Mouse (Mus musculus) CD4-positive helper T cell, adult 2 months (primary cell): ENCODE data around the gene Copg2.
"Not testable (repeated sequence)": the region's sequence is repeated elsewhere in the genome, so short reads cannot be mapped to it uniquely, and the experiment has no call there.

Experiments
- DNase-seq: peaks from one replicate; pipeline ENCODE4 v3.0.0-alpha.2; 2012; ENCODE audit warnings: low read depth, missing footprints, low spot score

Gene Copg2

DNA sequence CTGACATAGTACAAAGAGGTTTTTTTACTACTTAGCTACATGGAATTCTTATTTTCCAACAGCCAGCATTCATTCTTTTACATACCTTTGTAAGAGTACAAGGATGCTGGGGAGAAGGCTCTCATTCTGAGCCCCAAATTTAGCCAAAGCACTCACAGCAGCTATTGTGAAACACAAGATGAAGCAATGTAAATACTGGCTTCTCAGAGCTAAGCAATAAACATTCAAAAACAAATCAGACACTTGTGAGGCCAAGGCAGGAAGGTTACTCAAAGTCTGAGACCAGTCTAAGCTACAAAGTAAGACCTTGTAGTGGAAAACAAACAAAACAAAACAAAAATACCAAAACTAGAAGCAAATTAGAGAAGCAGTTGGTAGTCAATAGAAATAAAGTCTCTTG is 83.0 kb downstream of the Copg2 start:
- DNase-seq = no peak

DNA sequence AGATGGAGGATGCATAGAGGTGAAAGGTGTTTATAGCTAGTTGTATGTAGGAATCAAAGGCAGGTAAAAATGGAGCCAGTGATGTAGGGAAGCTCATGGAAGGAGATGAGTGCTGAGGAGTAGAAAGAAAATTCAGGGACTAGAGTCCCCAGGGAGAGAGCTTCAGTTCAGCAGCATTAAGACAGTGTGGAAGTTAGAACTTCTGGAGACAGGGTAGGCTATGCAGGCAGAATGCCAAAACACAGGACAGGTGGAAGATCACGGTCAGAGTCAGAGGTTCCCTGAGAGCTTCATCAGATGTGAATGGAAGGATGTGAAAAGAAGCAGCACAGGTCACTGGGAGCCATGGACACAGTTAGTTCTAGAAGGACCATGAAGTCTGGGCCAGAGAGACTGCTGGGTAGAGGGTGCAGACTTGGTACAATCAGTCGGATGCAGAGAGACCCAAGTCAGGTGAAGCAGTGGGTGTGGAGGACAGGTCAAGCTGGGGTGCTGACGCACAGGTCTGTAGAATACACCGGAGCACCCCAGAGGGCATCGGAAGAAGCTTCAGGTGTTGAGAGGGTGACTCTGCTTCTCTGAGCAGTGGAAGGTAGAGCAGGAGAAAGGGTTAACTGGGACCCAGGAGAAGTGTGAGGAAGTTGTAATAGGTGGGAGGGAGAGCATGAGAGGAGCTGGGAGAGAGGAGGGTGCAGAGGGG is 91.4 kb downstream of the Copg2 start:
- DNase-seq = no peak

DNA sequence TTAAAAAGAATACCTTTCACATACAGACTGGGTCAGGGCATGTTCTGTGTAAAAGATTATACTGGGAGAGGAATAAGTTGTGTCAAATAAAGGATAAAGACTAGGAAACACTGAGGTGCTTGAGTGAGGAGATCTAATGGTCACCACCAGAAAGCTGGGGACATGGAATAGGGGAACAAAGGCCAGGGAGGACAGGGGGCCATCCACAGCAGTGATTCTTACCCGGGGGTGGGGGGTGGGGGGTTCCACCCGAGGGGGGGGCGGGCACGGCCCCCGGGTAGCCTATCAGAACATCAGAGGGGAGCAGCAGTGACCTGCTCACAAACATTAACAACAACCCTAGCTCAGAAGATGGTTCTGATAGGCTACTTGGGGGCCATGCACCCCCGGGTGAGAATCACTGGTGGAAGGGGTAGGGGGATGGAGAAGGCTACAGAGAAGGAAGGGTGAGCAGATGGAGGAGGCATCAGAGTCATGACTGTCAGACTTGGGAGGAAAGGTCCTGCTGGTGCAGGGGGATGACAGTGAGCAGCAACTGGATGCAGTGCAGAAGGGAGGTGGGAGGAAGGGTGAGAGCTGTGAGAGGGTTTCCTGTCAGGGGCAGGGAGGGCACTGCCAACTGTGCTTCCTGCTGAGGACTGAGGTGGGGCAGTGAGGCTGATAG is 92.1 kb downstream of the Copg2 start:
- DNase-seq = peak; percentile 55

DNA sequence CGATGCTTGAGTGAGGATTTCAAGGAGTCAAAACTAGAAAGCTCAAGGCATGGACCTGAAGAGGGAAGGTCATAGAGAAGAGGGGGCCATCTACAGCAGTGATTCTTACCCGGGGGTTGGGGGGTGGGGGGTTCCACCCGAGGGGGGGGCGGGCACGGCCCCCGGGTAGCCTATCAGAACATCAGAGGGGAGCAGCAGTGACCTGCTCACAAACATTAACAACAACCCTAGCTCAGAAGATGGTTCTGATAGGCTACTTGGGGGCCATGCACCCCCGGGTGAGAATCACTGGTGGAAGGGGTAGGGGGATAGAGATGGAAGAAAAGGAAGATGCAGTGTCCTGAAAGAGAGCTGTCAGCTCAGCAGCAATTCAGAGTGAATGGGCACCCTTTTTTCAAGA is 93.7 kb downstream of the Copg2 start:
- not testable (repeated sequence) for DNase-seq

DNA sequence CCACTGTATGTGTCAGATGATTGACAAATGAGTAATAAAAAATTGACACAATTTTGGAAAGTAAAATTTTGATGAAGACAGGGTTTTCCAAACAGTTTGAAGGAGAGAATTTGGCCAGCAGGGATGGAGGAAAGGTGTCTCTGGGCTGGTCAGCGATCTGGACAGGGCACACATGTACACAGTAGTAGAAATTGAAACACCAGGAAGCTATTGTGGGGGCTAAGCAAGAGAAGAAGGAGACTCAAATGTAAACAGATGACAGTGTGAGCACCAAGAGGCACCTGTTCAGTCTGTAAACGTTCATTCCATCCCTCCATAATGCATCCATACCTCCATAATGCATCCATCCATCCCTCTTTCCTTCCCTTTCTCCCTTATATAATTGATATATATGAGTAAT is 145.4 kb downstream of the Copg2 start:
- DNase-seq = no peak

DNA sequence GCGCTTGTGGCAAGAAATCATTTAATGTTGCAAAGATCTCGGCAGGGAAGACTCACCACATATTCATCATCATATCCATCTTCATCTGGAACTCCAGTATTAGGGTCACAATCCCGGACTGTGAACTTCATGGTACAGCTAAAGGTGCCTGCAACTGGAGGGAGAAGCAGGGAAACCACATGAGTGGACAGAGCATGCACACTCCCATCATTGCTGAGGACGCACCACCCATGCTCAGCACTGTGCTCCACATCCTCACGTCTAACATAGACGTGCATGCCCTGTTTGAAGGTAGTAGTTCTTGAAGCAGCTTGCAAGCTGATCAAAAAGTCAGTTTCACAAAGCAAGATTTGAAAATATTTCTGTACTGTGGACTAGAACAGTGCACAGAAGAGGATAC is 146.1 kb downstream of the Copg2 start:
- DNase-seq = no peak

DNA sequence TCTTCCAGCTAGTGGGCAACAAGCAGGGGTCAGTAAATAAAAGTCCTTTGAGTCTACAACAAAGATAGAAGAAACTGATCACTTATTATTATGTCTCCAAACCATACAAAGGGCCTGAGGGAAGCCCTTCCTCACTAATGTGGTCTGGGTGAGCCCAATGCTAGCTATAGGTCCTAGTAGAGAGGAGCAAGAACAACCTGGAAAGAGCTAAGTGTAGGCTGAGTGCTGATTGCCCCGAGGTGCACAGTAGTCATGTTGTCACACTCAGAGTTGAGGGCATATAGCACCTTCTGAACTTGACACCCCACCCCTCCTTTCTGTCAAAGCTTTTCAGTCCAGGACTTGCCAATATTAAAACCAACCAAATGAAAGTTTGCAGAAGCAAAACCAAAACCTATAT is 146.7 kb downstream of the Copg2 start:
- DNase-seq = no peak

DNA sequence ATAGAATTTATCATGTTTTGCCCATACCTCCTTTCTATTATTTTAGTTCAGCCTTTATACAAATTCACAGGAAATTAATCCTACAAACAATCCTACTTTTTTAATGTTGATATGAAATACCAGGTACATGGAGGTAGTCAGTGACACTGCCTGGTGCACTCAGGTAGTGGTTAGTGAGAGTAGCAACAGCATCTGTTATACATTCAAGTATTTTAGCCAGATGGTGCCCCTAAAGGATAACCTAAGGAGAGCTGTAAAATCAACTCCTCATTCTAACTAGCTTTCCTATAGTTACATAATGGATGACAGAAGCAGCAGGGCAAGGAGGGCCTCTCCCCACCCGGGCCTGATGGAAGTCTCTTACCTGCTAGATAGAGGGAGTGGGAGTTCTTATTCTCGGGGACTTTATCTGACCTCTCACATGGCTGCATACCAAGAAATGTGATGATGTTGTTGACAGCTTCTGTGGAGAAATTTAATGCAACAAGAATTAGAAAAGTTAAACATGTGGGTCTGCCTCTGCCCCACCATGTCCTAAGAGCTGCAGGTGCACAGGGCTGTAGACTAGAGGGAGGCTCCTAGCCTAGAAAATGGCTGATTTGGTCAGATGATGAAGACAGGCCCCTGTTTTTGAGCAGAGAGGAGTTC is 147.4 kb downstream of the Copg2 start:
- no peak for DNase-seq

DNA sequence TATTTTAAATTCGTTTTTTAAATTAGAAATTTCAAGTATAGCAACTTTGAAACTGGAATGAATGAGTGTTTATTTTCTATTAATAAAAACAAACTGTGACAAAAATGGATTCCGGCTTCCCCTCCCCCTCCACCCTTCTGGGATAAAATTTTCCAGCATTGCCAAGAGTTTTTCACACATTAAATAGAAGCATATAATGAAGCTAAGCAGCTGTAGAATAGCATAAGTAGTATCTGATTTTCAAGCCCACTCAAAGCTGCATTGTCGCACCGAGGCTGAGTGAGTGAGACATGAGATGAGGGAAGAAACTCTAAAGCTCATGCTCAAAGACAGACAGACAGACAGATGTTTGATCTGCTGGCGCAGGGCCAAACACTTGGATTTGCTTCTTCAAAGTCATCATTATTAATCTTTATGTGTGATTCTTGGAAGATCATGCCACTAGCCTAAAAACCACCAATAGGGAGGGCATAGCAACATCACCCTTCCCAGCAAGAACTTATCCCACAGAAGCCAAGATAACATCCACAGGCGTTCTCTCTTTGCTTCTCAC is 148.2 kb downstream of the Copg2 start:
- DNase-seq = no peak

DNA sequence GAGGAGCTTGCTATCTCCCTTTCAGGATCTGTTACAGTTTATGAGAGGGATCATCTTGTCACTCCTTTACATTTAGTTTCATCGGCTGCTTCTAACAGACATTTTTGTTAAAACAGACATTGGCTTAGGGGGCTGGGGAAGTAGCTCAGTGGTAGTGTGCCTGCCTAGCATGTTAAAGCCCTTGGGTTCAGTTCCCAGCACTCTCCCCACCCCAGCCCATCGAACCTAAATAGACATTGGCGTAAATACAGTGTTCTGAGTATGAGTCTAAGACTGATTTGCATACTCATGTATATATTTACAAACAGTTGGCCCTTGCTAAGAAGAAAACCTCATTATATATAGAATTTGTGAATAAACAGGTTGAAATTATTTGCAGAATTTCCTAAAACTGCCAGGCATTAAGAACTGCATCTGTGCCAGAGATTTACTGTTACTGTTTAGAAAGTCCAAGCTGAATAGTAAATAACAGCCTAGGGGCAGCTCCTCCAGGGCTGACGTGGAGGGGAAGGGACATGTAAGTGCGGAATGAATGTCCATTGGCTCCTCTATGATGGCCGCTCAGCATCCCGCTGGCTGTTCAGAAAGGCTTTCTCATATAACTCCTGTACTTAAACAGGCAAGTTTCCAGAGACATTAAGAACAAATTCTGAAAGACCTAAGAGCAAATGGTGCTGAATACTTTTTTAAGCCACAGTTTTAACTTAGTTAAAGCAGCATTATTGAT is 148.8 kb downstream of the Copg2 start:
- DNase-seq = no peak

DNA sequence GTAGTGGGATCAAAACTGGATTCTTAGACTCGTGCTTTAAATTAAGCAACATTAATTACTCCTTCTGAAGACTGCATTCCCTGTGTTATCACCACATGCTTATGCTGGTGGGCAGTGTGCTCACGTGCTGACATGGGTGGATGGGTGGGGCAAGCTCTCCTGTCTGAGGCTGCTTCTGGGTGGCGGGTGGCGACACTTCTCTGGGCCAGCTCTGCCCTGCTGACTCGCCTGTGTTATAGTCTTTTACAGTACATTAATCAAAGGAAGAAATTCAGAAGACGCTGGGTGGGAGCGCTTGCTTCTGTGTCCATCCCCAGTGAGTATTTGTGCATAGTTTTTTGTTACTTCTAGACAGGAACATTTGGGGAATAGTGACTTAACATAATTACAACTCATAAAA is 151.0 kb downstream of the Copg2 start:
- DNase-seq = no peak

DNA sequence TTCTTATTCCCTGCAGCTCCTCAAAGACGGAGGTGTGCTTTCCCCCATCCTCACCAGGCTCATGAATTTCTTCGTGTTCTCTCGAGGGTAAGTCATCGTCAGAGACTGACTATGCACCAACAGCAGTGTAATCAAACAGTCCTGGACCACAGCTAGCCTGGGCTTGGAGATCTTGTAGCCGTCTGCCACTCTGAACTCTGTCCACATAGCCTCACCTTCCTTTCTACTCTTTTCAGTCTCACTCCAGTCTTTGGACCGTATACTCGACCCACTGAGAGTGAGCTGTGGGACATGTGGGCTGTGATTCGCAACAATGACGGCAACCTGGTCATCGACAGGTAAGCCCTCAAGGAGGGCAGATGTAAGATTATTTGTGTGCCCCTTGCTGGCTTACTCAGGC is 151.7 kb downstream of the Copg2 start:
- no peak for DNase-seq

DNA sequence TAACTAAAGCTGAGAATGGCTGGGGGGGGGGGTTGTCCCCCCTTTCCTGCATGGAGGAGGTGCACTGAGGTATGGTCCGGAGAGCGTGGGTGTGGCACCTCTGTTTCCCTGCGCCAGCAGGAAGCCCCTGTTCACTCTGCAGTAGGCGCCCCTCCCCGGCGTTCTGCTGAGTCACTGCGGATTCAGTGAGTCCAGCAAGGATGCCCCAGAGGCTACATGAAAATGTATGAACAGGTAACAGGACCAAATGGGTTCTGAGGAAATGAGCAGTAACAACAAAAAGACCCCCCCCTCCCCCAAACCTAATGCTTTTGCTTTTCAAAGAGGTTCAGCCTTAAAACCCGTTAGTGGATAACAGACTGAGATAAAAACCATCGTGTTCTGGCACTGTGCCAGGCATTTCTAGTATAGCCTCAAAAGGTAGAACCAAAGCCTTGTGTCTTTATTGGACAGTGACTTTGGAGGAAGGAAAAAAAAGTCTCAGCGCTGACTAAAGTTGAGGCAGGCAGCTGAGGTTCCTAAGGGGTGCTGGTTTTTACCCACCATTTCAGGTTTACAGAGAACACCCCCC is 157.3 kb downstream of the Copg2 start:
- DNase-seq = peak; percentile 31

DNA sequence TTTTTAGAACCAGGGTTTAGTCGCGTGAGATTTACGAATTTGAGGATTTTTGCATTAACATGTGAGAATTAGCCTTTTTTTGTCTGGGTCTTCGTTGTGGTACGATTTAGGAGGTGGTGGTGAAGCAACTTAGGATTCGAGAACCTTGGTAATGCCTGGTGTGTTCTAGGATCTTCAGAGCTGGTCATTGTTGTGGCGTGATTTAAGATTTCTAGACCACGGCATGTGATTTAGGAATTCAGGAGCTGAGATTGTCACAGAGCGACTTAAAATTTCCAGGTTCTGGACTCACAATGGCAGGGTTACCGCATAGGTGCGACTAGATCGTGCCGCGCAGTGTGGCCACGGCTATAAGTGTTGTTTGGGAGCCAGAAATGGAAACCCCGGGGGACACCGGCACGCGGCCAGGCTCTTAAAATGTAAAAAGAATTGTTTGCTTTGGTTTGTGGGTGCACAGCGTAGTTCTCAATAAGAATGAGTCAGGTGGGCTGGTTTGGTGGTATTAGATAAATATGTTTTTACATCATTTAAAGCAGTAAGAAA is 158.1 kb downstream of the Copg2 start:
- no peak for DNase-seq

DNA sequence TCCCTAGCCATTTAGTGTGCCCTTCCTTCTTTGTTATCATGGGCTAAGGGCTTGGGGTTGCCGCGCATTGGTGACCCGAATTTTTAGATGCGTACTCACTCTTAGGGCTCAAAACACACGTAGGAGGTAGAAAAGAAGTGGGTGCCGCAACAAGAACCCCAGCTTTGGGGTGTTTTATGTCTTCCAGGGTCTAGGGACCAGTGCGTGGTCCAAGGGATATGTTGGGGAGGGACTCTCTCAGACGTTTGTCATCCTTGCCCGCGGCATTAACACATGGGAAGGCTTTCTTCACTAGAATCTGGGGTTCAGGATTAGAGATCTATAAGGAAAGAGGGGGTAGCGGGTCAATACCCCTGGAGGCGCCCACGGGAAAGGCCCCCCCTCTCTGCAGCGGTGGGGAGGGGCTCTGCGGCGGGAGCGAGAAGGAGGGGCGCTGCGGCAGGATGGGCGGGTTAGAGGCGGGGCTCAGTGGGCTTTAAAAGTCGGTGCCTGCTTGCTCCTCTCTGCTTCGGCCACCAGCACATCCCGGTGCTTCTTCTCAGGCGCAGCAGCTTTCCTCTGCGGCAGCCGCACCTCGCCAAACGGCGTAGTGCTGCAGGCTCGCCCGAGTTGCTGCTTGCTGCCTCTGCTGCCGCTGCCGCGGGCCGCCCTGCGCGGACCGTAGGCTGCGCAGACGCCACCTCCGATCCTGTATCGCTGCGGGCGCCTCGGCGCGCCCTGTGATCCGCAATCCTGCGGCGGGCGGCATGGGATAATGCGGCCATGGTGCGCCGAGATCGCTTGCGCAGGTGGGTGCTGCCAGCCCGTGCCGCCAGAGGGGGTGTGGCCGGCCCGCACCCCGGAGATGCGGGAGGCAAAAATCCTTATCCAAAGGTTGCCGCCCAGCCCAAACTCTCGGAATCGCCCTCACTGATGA is 158.8 kb downstream of the Copg2 start:
- peak; percentile 30 for DNase-seq

DNA sequence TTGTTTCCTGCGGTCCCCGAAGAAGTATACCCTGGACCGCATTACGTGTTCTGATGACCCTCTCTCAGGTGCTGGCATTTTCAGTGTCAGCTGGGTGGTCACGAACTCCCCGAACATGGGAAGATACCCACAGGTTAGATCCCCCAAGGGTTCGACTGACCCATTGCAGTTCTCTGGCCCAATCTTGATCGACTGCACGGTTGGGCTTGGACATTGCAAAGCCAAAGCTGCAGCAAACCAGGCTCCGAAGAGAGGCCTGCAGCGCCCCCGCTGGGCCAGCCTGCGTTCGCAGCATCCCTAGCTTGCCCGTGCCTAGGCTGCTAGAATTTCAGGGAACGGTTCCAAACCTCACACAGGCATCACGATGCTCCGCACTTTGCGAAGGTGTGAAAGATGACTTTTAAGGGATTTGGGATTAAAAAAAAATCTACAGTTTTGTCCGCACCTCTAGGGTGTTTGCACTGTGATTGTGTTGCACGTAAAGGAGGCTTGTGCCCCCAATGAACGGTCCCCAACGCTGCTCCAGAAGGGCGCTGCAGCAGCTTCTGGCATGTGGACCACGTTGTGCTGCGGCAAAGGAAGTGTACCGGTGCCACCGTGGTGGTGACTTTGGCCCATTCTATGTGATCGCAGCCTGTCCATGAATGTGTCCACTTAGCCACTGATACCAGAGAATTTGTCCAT is 159.6 kb downstream of the Copg2 start:
- DNase-seq = no peak

DNA sequence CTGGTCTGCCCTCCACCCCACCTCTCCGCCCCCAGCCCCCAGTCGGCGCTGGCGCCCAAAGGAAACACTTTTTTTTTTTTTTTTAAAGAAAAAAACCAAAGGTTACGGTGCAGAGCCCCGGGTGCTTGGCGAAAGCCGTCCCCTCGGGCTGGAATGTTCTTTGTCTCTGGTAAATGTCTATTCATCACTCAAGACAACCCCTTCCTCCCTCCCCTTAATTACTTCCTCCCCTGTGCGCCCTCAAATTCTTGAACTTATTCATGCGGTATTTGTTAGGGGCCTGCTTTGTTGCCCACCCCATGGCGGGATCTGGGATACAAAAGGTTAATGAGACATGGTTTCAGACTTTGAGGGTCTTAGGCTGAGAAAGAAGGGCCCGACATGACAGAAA is 160.2 kb downstream of the Copg2 start:
- no peak for DNase-seq

DNA sequence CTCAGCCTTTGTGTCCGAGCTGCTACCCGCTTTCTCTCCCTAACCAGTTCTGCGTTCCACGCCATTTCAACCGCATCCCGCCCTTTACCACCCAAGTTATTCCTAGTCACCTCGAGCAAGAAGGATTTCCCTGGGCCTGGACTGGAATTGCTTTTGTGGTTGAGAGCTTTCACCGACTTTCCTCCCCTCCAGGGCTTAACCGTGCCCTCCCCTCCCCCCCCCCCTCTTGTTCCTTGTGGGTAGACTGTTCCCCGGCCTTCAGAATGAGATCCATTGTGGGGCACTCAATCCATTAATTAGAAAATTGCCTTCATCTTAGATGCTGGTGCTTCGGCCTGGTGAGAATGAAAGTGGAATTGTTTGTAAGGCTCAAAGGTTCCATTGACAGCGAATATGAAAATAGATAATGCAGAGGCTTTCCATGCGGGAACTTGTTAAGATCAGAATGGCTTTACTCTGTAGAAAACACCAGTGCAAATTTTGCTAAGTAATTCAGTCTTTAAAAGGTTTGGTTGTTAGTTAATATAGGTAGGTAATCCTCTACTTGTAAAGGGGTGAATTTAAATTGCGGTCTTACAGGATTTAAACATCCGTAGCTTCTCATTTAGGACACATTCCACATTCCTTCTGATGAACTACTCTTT is 160.7 kb downstream of the Copg2 start:
- no peak for DNase-seq

DNA sequence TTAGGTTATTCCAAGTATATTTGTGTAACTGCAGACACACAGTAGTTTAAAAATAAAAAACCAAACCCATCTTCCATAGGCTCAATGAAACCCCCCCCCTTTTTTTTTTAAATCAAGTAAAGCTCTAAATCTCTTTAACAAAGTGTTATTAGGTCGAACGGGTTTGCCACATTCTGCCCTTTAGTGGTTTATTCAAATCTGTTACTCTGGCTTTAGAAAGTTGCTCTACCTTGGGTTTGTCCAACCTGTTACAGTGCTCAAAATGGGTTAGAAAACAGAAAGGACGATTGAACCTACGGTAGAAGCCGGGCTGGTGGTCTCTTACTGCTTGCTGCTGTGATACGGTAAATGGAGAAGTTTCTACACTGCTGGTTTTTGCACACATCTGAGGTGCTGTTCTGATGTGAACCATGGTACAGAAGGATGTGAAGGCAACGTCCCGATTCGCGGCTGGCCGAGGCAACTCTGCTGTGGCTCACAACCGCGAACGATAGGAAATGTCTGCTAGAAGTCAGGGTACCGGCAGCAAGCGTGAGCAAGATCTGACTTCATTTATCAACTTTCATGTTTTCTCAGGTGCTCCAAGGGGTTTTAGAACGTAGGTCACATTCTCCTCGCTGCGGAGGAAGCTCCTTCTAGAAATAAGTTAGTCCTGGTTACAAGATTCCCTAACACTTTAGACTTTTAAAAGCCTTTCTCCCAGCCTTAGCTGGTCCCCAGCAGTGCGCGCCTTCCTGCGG is 161.4 kb downstream of the Copg2 start:
- peak; percentile 17 for DNase-seq
